Mouse (Mus musculus) thymus, adult 18-20 months (tissue): ENCODE data around the gene Tanc1.

Experiments used
- DNase-seq, 2 experiments: peaks; one replicate each; pipeline ENCODE4 v3.0.0; 2022; ENCODE audit warnings: mixed read lengths in 2 of 2

Tanc1 gene

GRCm38 (mm10) chr2:59613474-59614019 is 1.7 kb downstream of the Tanc1 start:
- DNase-seq: no peak

- DNase-seq: no peak
These were observed 5.0 kb downstream of the Tanc1 start for GRCm38 (mm10) chr2:59616890-59617289.

- no peak for DNase-seq
These were observed 7.2 kb downstream of the Tanc1 start for GRCm38 (mm10) chr2:59618996-59619395.

- DNase-seq: no peak
These were observed 8.8 kb downstream of the Tanc1 start for GRCm38 (mm10) chr2:59620601-59621000.

- no peak for DNase-seq
These were observed 10.8 kb downstream of the Tanc1 start for GRCm38 (mm10) chr2:59622514-59623139.

GRCm38 (mm10) chr2:59623858-59624257 is 12.0 kb downstream of the Tanc1 start:
- DNase-seq: no peak

GRCm38 (mm10) chr2:59625416-59625815 is 13.6 kb downstream of the Tanc1 start:
- DNase-seq: no peak

GRCm38 (mm10) chr2:59625927-59626326 is 14.1 kb downstream of the Tanc1 start:
- no peak for DNase-seq

- no peak for DNase-seq
These were observed 14.6 kb downstream of the Tanc1 start for GRCm38 (mm10) chr2:59626422-59626821.

GRCm38 (mm10) chr2:59627502-59627901 is 15.7 kb downstream of the Tanc1 start:
- DNase-seq: no peak

- DNase-seq: no peak
These were observed 16.4 kb downstream of the Tanc1 start for GRCm38 (mm10) chr2:59628057-59628901.

GRCm38 (mm10) chr2:59629829-59630228 is 18.0 kb downstream of the Tanc1 start:
- DNase-seq: peak in 1 of 2 experiments; percentile 13

- peak; percentile 47 to 69 for DNase-seq
These were observed 19.6 kb downstream of the Tanc1 start for GRCm38 (mm10) chr2:59631406-59631805.

GRCm38 (mm10) chr2:59633761-59634430 is 22.1 kb downstream of the Tanc1 start:
- DNase-seq: no peak

GRCm38 (mm10) chr2:59637040-59637785 is 25.4 kb downstream of the Tanc1 start:
- no peak for DNase-seq

- DNase-seq: no peak
These were observed 30.9 kb downstream of the Tanc1 start for GRCm38 (mm10) chr2:59642722-59643121.

- no peak for DNase-seq
These were observed 33.0 kb downstream of the Tanc1 start for GRCm38 (mm10) chr2:59644816-59645215.

- DNase-seq: no peak
These were observed 33.7 kb downstream of the Tanc1 start for GRCm38 (mm10) chr2:59645515-59645914.

GRCm38 (mm10) chr2:59646740-59647390 is 35.0 kb downstream of the Tanc1 start:
- DNase-seq: no peak

- DNase-seq: no peak
These were observed 36.6 kb downstream of the Tanc1 start for GRCm38 (mm10) chr2:59648444-59648843.

GRCm38 (mm10) chr2:59651801-59652200 is 40.0 kb downstream of the Tanc1 start:
- no peak for DNase-seq

GRCm38 (mm10) chr2:59652702-59653101 is 40.9 kb downstream of the Tanc1 start:
- no peak for DNase-seq
